Mouse (Mus musculus) liver, embryonic 16.5 days (tissue): ENCODE measurements around the gene Hemgn. TPM values are rescaled to one million over a fixed set of nuclear protein-coding genes. Genes with fewer than 3 reads are reported as not detected.

Experiments used
- ATAC-seq: fragments of 200-750 bp; cut with Nextera tagmentation; 2 replicates; pipeline ENCODE4 v1.8.0; 2017; ENCODE audit warnings: low read depth, mild to moderate bottlenecking, moderate number of reproducible peaks, moderate library complexity
- H3K27ac ChIP-seq: fragments of 300-500 bp; sonication (generic); 2 replicates; pipeline ENCODE4 v1.5.1; 2014; ENCODE audit warnings: mild to moderate bottlenecking, low read length
- H3K27me3 ChIP-seq: fragments of 300-500 bp; sonication (generic); 2 replicates; pipeline ENCODE4 v1.6.1; 2014; ENCODE audit warnings: low read depth, low read length, mixed read lengths; ENCODE audit not compliant: control insufficient read depth, insufficient read depth
- H3K36me3 ChIP-seq: fragments of 300-500 bp; sonication (generic); 2 replicates; pipeline ENCODE4 v1.6.1; 2014; ENCODE audit warnings: mild to moderate bottlenecking; ENCODE audit not compliant: control insufficient read depth, insufficient read depth
- H3K4me1 ChIP-seq: fragments of 300-500 bp; sonication (generic); 2 replicates; pipeline ENCODE4 v1.6.1; 2014; ENCODE audit warnings: low read depth, low read length, mixed read lengths; ENCODE audit not compliant: control insufficient read depth
- H3K4me2 ChIP-seq: fragments of 300-500 bp; sonication (generic); 2 replicates; pipeline ENCODE4 v1.6.1; 2014; ENCODE audit warnings: low read depth, low read length, mixed read lengths
- H3K4me3 ChIP-seq: fragments of 300-500 bp; sonication (generic); 2 replicates; pipeline ENCODE4 v1.5.1; 2014; ENCODE audit warnings: low read depth, mild to moderate bottlenecking, low read length
- H3K9ac ChIP-seq: fragments of 300-500 bp; sonication (generic); 2 replicates; pipeline ENCODE4 v1.6.1; 2014; ENCODE audit warnings: low read depth, low read length
- H3K9me3 ChIP-seq: fragments of 300-500 bp; sonication (generic); replicated peaks from 2 replicates; pipeline ENCODE4 v1.6.1; 2016; ENCODE audit warnings: low read length; ENCODE audit not compliant: control insufficient read depth
- WGBS: fragments of 180-500 bp; shearing (Covaris S2); extraction: QIAGEN DNeasy Blood & Tissue Kit; methylation state at CpG from one replicate; pipeline ENCODE4 v1.1.7; 2014; ENCODE audit not compliant: insufficient replicate concordance; 5-methylcytosine and 5-hydroxymethylcytosine counted together
- polyA plus RNA-seq: library from polyadenylated mRNA; unstranded; fragments of >200 nt; fragmentation: Nextera tagmentation; extraction: Ambion mirVana; gene quantifications from 2 replicates; pipeline ENCODE4 v1.2.1, GENCODE M21; 2015

Hemgn gene
- polyA plus RNA-seq, 1 experiment from 2014 or later: 375 TPM

GRCm38 (mm10) chr4:46428903-46429499 is 15.7 kb upstream of the Hemgn start:
- Histone ChIP-seq H3K27me3 (no peaks in the 10 kb centered on the region), H3K4me3 (no peak overlapping the region), H3K9ac (0 out of 2 replicates have a peak overlapping the region, but pooled peaks have one; percentile 3), H3K4me1 (peaks cover 30% of the 10 kb centered on the region), H3K27ac (no peak overlapping the region), H3K36me3 (no peaks in the 10 kb centered on the region), H3K4me2 (no peak overlapping the region), H3K9me3 (no peaks in the 10 kb centered on the region)
- ATAC-seq: no peak
- 70% methylated on average over 10 of the region's 10 CpGs for WGBS

GRCm38 (mm10) chr4:46422625-46423024 is 9.3 kb upstream of the Hemgn start:
- Histone ChIP-seq H3K27ac (no peak overlapping the region), H3K9me3 (no peaks in the 10 kb centered on the region), H3K4me1 (peaks cover 3% of the 10 kb centered on the region), H3K9ac (no peak overlapping the region; the same call in 1 of the 2 replicates), H3K36me3 (no peaks in the 10 kb centered on the region), H3K4me2 (no peak overlapping the region), H3K4me3 (no peak overlapping the region), H3K27me3 (no peaks in the 10 kb centered on the region)
- ATAC-seq: no peak
- 60% methylated on average over 8 of the region's 8 CpGs for WGBS

- Histone ChIP-seq H3K36me3 (no peaks in the 10 kb centered on the region), H3K27ac (no peak overlapping the region), H3K9me3 (no peaks in the 10 kb centered on the region), H3K4me1 (peaks cover 10% of the 10 kb centered on the region), H3K4me2 (no peak overlapping the region), H3K27me3 (no peaks in the 10 kb centered on the region), H3K9ac (no peak overlapping the region), H3K4me3 (no peak overlapping the region)
- no peak for ATAC-seq
- 84% methylated on average over 9 of the region's 9 CpGs for WGBS
These were observed 5.5 kb upstream of the Hemgn start for GRCm38 (mm10) chr4:46418851-46419250.

- peak overlapping the region; percentile 33 for H3K9ac ChIP-seq
- no peaks in the 10 kb centered on the region for H3K36me3 ChIP-seq
- no peaks in the 10 kb centered on the region for H3K27me3 ChIP-seq
- WGBS: 43% methylated on average over 3 of the region's 3 CpGs
- no peaks in the 10 kb centered on the region for H3K9me3 ChIP-seq
- peak; percentile 83 for ATAC-seq
- 0 out of 2 replicates have a peak overlapping the region, but pooled peaks have one; percentile 19 for H3K27ac ChIP-seq
- peaks cover 18% of the 10 kb centered on the region for H3K4me1 ChIP-seq
- no peak overlapping the region for H3K4me2 ChIP-seq
- H3K4me3 ChIP-seq: no peak overlapping the region
These were observed 4.2 kb upstream of the Hemgn start for GRCm38 (mm10) chr4:46417491-46417890.

- Histone ChIP-seq H3K4me2 (no peak overlapping the region), H3K27ac (peak overlapping the region; percentile 99), H3K27me3 (no peaks in the 10 kb centered on the region), H3K9me3 (no peaks in the 10 kb centered on the region), H3K4me3 (no peak overlapping the region), H3K36me3 (no peaks in the 10 kb centered on the region), H3K4me1 (peaks cover 59% of the 10 kb centered on the region), H3K9ac (no peak overlapping the region)
- 14% methylated on average over 1 of the region's 1 CpGs for WGBS
- ATAC-seq: no peak
These were observed 1.2 kb downstream of the Hemgn start for GRCm38 (mm10) chr4:46412113-46412512.

- peak overlapping the region; percentile 99 for H3K27ac ChIP-seq
- 31% methylated on average over 6 of the region's 6 CpGs for WGBS
These were observed 1.8 kb downstream of the Hemgn start for GRCm38 (mm10) chr4:46411489-46411888.

GRCm38 (mm10) chr4:46410677-46411076 is 2.6 kb downstream of the Hemgn start:
- Histone ChIP-seq H3K27ac (peak overlapping the region; percentile 99), H3K4me2 (peak overlapping the region; percentile 73), H3K9me3 (no peaks in the 10 kb centered on the region), H3K9ac (peak overlapping the region; percentile 77), H3K4me3 (peak overlapping the region; percentile 48), H3K27me3 (no peaks in the 10 kb centered on the region), H3K36me3 (no peaks in the 10 kb centered on the region), H3K4me1 (peaks cover 68% of the 10 kb centered on the region)
- peak; percentile 66 for ATAC-seq
- WGBS: 31% methylated on average over 5 of the region's 5 CpGs

More at GRCm38 (mm10) chr4:46411489-46411888, 1.8 kb downstream of the Hemgn start:
- Histone ChIP-seq H3K36me3 (no peaks in the 10 kb centered on the region), H3K9me3 (no peaks in the 10 kb centered on the region), H3K9ac (peak overlapping the region; percentile 77), H3K27me3 (no peaks in the 10 kb centered on the region), H3K4me1 (peaks cover 60% of the 10 kb centered on the region), H3K4me3 (no peak overlapping the region), H3K4me2 (peak overlapping the region; percentile 73)
- ATAC-seq: no peak

GRCm38 (mm10) chr4:46406966-46407703 is 6.2 kb downstream of the Hemgn start:
- no peaks in the 10 kb centered on the region for H3K27me3 ChIP-seq
- peak overlapping the region; percentile 24 for H3K4me3 ChIP-seq
- no peaks in the 10 kb centered on the region for H3K9me3 ChIP-seq
- H3K36me3 ChIP-seq: no peaks in the 10 kb centered on the region
- peak overlapping the region; percentile 53 for H3K4me2 ChIP-seq
- peak overlapping the region; percentile 51 for H3K9ac ChIP-seq
- H3K27ac ChIP-seq: peak overlapping the region; percentile 99
- H3K4me1 ChIP-seq: peaks cover 68% of the 10 kb centered on the region
- WGBS: 33% methylated on average over 8 of the region's 8 CpGs
- ATAC-seq: peak; percentile 78
